Mouse (Mus musculus) heart, postnatal 0 days (tissue): ENCODE results near the gene Tmem266.

ENCODE experiments used
- CTCF ChIP-seq: IDR thresholded peaks from 2 replicates; pipeline ENCODE4 v1.5.1; 2016; ENCODE audit warnings: antibody characterized with exemption, control low read depth, low read depth
- EP300 ChIP-seq: IDR thresholded peaks from 2 replicates; pipeline ENCODE4 v1.6.1; 2016; ENCODE audit warnings: antibody characterized with exemption, low read depth

DNA sequence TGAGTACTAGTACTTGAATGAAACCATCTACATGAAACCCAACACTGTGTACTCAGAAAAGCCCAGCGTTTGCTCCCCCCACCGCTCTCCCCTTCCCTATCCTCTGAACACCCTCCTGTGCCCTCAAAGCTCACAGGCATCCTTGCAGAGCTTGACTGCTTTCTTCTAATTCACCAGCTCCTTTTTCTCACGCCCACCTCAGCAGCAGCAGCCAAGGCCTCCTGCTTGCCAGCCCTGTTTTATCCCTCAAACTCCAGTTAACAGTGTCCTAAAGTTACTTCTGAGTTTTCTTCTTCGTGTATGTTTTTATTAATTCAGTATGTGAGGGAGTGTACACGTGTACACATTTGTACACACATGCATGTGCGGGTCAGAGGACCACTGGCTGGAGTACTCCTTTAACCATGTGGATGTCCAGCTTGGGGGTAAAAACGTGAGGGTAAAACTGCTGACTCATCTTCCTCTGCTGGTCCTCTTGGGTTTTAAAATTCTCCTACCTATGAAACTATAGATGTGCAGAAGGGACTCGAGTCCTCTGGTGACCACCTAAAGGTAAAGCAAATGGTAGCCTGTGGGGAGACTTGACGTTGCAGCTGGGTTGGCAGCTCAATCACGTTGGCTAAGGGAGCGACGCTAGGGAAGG lies 13.0 kb upstream of the Tmem266 start:
- TF ChIP-seq CTCF (no peak), EP300 (no peak)
